Mouse (Mus musculus) adrenal gland, postnatal 14 days (tissue): Measurements from ENCODE around the gene Runx3. TPM values are rescaled to one million over a fixed set of nuclear protein-coding genes. Genes with fewer than 3 reads are reported as not detected.
A peak's percentile ranks its signal among the peaks of the same experiment; 100 is the strongest.

Source experiments
- DNase-seq: peaks from one replicate; pipeline ENCODE4 v3.0.0; 2021; ENCODE audit warnings: mixed read lengths
- long read RNA-seq, 2 experiments: library from polyadenylated mRNA; stranded (forward); transcript quantifications; one replicate each; pipeline ENCODE4 v2.0.0; 2021
- total RNA-seq: library from RNA; stranded (reverse); gene quantifications from 2 replicates; pipeline ENCODE4 v1.2.3, GENCODE M21; 2021

The Runx3 gene
- 1.7 and 7.3 TPM in 2 replicates for total RNA-seq
- long read RNA-seq, experiment 1, partial matches to known transcripts: 0 of 1 reads
- long read RNA-seq, experiment 1, other reads (novel, unspliced or antisense): 0 of 1 reads
- long read RNA-seq, experiment 2, partial matches to known transcripts: 0 of 1 reads
- long read RNA-seq, experiment 2, other reads (novel, unspliced or antisense): 0 of 1 reads

DNA sequence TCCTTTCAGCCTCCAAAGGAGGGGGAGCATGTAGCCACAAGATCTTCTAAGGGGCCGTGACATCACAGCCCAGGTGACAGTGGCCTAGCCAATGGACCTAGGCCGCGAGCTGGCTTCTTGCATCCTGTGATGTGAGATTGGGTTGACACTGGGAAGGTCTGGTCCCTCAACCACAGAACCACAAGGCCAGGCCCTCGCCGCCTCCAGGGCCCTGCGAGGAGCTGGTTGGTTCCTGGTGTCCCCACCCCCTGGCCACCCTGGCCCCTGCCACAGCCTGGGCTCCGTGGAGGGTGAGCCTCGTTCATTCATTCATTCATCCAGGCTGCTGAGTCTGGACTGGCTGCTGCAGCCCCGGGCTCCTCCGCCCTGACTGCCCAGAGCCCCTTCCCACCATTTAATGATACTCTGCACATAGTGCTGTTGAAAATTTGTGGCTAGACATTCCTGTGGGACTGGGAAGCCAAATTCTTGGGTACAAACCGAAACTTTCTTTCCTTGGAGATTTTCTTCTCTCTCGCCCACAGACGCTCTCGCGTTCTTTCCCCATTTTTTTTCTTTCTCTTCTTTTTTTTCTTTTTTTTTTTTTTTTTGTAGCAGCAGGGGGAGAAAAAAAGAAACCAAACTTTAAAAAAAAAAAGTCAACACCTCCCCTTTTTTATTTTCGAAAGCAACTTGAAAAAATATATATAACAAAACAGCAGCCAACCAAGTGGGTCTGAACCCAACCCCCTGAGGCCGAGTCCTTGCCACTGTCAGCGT lies at the start of gene Runx3:
TSS of gene Runx3 (plus strand) at position 311 of the 759 bp plus-strand sequence.
- DNase-seq: peak; percentile 13

GRCm38 (mm10) chr4:135072671-135073070 lies 47.8 kb upstream of the Runx3 start:
- DNase-seq: no peak

- DNase-seq: peak; percentile 24
Measured at GRCm38 (mm10) chr4:135073523-135073922, 46.9 kb upstream of the Runx3 start.

DNA sequence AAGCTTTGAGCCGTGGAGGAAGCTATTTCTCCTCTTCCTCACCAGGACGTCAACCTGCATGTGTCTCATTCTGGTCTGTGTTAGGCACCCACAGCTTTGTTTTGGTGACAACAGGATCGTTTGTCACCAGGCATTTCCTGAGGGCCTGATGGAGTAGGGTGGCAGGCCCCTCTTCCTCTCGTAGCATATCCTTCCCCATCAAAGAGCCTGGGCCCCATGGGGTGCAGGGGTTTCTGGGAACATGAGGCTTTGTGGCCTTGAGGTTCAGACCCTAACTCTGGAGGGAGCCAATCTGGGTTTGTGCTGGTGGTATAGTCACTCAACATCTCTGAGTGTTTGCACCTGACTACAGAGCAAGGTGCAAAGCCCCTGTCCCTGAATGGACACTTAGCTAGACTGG lies 45.8 kb upstream of the Runx3 start:
- DNase-seq: no peak

GRCm38 (mm10) chr4:135075360-135075759 lies 45.1 kb upstream of the Runx3 start:
- DNase-seq: no peak

- DNase-seq: no peak
Measured at GRCm38 (mm10) chr4:135076611-135077010, 43.8 kb upstream of the Runx3 start.

DNA sequence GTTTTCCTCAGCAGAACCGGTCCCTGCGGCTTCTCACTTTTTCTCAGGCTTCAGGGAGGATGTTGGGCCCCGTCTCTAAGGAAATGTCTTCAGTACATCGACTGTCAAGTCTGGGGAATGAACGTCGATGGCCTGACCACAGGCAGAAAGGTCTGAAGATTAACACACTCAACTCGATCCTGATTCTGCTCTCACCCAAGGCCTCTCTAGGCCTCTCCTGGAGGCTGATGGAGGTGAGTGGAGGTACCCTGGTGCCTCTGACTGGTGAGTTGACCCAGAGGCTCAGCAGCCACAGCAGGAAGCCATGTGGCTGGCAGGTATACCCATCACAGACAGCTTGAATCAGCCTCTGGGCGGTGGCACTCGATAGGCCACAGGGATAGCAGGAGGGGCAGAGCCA lies 43.3 kb upstream of the Runx3 start:
- DNase-seq: no peak

- no peak for DNase-seq
Measured at GRCm38 (mm10) chr4:135079859-135080640, 40.4 kb upstream of the Runx3 start.

GRCm38 (mm10) chr4:135080641-135080920 lies 39.9 kb upstream of the Runx3 start:
- DNase-seq: no peak

- no peak for DNase-seq
Measured at GRCm38 (mm10) chr4:135083089-135083488, 37.4 kb upstream of the Runx3 start.

DNA sequence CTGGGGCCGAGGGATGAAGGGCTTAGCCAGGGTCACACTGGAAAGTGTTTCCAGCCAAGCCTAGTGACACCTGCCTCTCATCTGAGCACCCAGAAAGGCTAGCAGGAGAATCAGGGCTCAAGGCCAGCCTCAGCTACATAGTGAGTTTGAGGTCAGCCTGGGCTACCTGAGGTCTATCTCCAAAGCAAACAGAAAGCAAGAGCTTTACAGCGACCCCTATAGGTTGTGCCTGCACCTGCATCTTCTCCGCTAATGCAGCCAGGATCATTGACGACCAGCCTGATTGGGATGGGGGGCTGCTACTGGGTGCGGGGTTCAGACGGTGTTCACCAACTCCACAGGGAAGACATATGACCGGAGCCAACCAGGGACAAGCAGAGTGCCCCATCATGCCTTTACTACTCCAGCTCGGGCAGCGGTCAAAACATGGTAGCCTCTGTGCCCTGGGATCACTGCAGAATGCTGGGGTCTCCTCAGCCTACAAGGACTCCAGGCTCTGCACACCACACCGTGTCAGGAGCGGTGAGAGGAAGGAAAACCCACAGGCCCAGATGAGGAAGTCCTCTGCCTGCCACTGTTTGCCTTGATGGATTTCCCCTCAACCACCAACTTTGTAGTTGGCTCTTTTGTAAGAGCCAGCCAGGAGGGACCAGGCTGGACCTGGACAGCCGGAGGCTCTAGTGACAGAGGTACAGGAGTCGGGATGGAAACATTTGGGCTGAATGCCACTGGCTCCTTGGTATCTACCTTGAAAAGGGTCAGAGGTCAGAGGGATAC lies 35.2 kb upstream of the Runx3 start:
- DNase-seq: no peak

- no peak for DNase-seq
Measured at GRCm38 (mm10) chr4:135090613-135091012, 29.8 kb upstream of the Runx3 start.

GRCm38 (mm10) chr4:135092871-135093270 lies 27.6 kb upstream of the Runx3 start:
- no peak for DNase-seq

GRCm38 (mm10) chr4:135095693-135096092 lies 24.8 kb upstream of the Runx3 start:
- DNase-seq: no peak

- DNase-seq: no peak
Measured at GRCm38 (mm10) chr4:135097910-135098891, 22.3 kb upstream of the Runx3 start.

GRCm38 (mm10) chr4:135102019-135102740 lies 18.3 kb upstream of the Runx3 start:
- no peak for DNase-seq

- DNase-seq: no peak
Measured at GRCm38 (mm10) chr4:135102761-135103160, 17.7 kb upstream of the Runx3 start.

DNA sequence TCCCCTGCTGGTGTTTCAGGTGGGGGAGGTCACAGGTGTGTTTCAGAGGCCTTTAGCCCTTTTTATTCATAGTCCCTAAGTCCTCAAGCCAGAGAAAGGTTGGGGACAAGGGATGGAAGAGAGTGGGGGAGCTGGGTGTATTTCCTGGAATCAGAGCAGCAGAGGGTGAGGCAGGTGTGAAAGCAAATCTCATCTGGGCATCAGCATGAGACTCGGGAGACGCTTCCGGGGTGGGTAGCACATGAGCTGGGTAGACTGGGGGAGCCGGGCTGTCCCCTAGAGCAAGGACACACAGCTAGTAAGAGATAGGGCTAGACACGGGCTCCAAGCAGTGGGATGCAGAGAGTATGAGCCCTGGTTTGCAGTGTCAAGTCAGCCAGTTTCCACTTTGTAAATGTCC lies 16.7 kb upstream of the Runx3 start:
- DNase-seq: no peak

DNA sequence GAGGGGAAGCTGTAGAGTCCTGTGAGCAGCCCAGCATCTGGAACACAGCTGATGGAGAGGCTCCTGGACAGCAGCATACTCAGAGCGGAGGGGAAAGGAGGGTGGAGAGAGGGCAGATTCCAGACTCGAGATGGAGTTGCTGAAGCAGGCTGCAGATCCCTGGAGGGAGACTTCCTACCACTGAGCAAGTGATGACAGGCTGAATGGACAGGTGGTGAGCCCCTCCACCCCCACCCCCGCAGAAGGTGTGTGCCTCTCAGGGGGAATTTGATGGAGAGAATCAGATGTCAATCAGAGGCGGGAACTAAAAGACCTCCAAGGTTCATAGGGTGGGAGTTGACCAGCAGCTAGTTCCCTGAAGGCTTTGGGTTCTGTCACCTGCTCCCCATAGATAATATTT lies 13.5 kb upstream of the Runx3 start:
- no peak for DNase-seq

DNA sequence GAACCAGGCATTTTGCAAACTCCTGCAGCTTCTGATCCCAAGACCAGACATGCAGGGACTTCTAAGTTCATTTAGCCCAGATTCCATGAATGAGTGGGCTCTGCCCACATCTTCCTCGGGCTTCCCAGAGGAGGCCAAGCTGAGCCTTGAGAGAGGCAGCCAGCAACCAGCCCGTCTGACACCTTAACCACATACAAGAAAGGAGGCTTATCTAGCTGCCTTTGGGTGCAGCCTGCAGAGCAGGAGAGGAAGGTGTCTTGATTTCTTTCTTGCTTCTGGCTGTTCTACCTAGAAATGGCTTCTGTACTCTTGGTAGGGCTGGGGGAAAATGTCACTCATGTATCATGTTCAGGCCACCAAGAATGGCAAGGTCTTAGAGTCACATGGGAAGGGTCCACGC lies 11.8 kb upstream of the Runx3 start:
- DNase-seq: no peak

DNA sequence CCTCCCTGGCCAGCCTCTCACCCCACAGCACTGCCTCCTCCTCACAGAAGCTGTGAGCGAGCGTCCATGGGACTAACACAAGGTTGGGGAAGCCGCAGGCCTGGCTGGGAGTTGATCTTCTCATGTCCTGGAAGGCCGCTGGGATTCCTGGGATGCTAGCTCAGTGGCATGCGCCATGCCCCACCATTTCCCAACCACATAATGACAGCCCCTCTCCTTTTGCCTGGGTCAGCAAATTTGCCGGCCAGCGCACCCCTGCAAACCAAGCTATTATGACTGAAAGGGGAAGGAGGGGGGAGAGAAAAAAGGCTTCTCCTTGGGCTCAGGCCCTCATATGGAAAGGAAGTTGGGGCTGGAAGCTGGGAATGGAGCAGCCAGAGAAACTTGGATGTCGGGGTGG lies 6.8 kb upstream of the Runx3 start:
- DNase-seq: no peak
